Mouse (Mus musculus) right cerebral cortex, postnatal 25 days (tissue): Measurements from ENCODE around the gene Cnot6.
A peak's percentile ranks its signal among the peaks of the same experiment; 100 is the strongest.

Source experiments
- DNase-seq: peaks from one replicate; pipeline ENCODE4 v3.0.0; 2022

Cnot6 gene

DNA sequence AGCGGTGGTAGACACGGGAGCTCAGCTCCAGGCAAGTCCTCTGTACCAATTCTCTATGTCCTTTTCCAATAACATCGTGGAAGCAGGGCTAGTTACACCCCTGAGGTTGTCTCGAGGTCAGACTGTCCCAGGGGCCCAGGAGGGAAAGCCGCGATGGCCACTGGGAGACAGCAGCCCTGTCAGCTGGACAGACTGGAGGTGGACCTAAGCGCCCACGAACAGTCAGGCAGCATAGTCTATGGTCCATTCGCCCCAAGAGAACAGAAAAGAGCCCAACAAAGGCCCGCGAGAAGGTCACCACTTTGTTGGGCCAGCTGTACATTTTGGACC, 59.5 kb downstream of the Cnot6 start:
- no peak for DNase-seq

DNA sequence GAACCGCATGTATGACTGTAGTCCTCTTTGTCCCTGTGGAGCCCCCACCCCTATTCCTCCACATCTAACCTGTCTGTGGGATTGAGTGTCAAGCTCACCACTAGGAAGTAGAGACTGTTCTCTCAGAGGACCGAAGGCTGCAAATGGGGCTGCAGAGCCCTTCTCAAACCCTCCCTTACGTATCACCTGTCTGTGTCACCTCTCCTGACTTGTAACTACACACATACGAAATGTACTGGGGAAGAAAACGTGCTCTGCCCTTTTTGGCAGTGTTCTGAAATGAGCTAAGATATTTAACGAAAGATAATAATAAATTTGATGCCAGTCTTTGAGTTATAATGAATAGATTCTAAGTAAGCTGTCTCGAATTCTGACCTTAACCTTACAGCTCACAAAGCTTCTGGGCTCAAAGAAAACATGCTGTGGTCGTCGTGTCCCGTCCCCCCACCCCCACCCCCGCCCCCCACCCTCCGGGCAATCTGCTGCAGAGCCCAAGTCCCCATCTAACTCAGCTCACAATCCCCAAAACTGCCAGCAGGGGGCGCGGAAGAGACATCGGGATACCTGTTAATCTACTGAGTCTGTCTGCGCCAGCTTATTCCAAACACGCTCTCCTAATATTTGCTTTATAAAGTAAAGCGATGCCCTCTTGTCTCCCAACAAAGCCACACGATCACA, 60.0 kb downstream of the Cnot6 start:
- peak; percentile 79 for DNase-seq

DNA sequence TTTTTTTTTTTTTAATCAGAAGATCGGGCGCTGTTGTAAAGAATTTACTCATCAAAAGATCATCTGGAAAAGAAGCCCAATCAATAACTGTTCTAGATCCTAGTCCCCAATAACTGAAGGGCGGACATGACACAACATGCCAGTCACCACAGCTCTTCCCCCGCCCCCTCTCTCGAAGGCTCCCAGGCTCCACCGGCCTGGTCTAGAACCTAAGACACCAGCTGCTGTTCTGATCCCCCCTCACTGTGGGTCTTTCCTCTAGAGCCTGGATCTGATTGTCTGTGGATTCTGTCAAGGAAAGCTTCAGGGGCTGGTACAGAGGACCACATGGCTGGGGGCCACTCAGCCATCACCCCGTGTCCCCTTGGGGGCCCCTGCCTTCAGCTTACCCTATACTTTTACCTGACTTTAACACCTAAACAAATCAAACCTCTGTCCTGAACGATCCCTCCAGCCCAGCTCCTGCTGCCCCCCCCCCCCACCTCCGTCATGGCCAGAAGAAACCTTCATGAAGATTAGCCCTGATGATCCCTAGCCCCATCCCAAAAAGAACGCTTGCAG, 60.7 kb downstream of the Cnot6 start:
- DNase-seq: no peak

DNA sequence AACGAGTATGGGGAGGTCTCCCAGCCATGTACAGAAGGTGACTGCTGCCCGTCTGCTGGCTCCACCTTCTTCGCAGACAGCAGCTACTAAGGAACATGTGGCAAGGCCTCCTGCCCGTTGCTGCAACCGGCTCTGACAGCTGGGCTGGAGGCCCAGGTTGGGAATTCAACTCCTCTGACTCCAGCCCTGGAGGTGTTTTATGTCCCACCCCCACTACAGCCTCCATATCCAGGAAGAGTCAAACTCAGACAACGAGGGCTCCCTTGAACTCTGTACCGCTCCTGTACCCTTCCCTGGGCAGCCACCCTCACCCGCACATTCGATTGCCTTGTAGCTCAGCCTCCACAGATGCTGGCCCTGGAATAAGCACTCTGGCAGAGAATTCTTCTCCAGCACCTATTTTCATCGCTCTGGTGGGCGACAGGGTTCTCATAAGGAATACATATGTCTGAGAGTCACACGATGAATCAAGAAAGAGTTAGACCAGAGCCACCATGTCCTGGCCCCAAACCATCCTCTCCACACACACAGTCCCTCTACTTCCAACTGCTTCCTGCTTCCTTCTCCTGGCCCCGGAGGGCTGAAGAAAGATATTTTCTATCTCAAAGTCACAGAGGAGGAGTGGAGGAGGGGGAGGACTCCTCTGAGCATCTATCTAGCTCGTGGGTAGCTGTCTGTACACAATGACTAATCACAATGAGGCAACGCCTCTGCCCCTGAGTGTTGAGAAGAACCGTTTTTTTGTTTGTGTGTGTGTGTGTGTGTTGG, 61.3 kb downstream of the Cnot6 start:
- DNase-seq: peak; percentile 53

DNA sequence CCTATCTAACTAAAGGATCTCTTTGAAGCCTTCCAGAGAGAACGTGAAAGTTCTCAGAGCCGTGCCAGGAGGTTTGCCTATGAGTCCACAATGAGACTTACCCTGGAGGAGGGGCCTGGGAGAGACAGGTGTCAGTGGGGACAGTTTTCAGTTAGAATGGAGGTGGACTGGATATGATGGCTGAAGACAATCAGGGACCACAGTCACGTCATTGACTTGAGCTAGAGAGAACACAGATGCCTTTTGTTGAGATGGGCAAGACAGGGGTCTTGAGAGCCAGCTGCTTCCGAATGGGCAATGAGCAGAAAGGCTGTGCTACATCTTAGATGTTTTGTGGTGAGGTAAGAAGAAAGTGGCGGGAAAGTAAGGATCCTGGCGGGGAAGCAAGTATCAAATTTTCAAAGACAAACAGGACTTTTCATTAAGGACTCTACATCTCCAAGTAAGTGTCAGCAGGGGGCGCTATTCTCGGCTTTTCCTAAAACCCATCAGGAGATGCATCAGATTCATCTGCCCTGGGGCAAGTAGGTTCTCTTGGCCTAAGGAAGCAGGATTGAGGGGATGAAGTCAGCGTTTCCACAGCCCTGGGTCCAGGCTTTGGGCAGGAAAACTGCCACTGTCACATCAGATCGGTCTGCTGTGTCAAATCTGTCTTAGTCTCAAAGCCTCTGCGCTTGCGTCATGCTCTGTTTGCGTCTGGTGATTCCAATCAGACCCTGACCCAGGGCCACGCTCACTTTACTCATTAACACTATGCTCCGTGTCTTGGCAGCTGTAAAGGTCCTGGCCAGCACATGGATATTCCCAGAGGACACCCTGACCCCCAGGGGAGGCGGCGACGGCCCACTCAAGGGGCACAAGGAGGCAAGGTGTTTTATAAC, 62.2 kb downstream of the Cnot6 start:
- no peak for DNase-seq

DNA sequence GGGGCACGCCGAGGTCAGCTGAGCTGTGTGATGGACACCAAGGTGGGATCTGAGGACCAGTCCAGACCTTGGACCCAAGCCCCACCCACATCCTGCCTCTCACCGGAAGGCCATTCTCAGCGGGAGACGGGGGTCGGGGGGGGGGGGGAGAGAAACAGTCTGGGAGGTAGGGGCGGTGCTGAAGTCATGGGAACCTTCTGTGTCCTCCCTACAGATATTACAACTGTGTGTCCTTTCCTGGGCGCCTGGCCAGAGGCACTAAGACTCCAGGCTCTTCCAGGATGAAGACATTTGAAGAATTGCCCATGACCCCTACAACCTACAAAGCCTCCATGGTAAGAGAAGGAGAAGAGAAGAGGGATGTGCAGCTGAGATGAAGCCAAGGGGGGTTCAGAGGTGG, 66.8 kb downstream of the Cnot6 start:
- DNase-seq: no peak

DNA sequence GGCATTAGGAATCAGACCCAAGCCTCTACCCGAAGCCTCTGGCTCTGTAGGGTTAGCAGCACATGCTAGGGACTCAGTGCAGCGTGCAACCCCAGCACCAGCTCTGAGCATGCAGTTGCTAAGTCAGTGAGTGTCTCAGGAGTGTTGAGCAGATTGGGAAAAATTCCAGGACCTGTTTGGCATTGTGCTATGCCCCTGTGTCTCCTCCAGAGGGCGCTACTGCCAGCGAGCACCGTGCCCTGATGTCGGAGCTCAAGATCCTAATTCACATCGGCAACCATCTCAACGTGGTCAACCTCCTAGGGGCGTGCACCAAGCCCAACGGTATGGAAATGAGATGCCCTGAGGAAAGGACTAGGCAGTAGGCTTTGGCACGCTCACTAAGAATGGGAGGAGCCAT, 76.1 kb downstream of the Cnot6 start:
- DNase-seq: no peak

DNA sequence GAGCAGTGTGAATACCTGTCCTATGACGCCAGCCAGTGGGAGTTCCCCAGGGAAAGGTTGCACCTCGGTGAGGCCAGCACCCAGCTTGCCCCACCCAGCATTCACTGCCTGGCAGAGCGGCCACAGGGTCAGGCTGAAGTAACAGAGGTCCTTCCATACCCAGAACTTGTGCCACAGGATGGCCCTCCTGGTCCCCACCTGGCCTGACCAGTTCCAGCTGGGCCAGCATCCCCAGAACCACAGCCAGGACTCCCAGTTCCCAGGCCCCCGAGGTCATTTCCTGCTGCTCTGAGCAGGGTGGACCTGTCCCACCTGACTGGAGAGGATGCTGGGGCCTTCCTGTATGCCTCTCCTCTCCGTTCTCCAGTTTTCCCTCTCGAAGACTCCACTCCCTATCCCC, 76.9 kb downstream of the Cnot6 start:
- DNase-seq: no peak

DNA sequence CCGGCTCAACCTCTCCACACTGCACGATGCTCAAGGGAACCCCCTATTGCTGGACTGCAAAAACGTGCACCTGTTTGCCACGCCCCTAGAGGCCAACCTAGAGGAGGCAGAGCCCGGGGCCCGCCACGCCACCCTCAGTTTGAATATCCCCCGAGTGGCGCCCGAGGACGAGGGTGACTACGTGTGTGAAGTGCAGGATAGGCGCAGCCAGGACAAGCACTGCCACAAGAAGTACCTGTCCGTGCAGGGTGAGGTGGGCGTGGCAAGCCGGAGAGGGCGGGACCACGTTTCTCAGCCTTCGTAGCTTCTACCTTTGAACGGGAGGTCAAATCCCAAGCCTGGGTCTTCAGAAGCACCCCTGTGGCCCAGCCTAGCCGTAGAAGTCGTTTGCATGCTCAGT, 78.4 kb downstream of the Cnot6 start:
- no peak for DNase-seq

DNA sequence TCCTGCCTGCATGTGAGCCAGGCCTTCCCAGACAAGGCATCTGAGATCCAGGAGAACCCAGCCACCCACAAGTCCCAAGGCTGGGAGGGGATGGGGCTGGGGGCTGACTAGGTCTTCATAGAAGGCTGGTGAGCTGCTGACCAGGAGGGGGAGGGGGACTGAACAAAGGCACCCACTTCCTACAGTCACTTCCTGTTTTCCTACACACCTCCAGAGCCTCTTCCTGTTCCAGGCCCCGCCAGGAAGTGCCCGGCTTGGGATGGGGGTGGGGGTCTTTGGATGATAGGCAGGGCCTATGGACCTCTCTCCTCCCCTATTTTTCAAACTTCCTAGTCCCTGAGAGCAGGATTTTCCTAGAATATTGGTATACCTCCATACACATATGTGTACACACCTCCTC, 80.3 kb downstream of the Cnot6 start:
- no peak for DNase-seq

DNA sequence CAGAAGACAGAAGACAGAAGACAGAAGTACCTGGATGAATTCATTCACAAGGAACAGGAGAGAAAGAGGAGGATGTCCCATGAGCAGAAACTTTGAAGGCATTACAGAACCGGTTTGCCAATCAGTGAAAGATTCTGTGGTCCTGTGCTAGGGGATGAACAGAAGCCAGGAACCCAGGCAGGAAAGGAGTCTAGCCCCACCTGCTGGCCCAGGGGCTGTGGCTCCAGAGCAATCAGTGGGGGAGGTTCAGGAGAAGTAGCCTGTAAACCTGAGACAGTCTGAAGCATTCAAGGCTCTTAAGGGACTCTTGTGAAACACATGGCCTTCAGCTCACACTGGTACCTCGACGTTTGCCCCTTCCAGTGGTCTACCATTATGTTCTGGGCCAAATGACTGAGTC, 81.4 kb downstream of the Cnot6 start:
- DNase-seq: no peak

DNA sequence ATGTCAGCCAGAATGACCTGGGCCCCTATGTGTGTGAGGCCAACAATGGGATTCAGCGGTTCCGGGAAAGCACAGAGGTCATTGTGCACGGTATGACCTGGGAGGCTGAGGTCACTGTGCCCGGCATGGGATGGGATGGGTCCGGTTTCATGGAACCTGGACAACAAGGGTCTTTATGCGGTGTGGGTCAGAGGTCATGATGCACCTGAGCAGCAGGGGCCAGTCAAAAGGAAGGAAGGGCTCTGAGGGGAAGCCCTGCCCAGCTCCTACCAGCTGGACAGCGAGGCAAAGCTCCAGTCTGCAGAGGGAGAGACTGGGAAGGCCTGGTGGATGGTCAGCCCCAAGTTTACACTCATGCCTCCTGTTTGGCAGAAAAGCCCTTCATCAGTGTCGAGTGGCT, 85.8 kb downstream of the Cnot6 start:
- no peak for DNase-seq

DNA sequence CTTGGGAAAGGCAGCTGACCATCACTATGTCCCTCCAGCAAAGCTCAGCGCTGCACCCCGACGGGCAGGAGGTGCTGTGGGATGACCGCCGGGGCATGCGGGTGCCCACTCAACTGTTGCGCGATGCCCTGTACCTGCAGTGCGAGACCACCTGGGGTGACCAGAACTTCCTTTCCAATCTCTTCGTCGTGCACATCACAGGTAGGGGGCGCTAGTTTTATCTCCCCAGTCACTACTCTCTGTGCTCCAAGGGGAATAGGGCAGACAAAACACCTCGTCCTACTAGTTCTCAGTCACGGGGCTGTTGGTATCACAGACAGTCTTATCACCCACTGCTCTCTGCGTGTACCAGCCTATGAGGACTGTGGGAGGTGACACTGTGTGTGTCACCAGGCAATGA, 86.7 kb downstream of the Cnot6 start:
- DNase-seq: no peak

DNA sequence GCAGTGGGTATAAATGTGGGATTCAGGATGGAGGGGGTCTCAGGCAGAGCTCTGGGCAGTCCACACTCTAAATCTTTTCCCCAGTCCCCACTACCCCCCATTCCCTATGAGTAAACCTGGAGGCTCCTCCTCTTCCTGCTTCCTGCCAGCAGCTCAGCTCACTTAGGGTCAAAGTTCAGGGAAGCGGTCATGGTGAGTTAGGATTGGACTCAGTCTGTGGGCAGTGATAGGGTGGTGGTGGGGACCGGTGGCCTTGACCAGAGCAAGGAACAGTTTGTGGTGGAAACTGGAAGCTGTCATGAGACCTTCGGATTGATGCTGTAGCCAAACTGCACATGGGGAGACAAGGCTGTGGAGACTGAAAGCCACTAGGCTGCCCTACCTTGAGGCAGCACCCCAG, 88.4 kb downstream of the Cnot6 start:
- no peak for DNase-seq

DNA sequence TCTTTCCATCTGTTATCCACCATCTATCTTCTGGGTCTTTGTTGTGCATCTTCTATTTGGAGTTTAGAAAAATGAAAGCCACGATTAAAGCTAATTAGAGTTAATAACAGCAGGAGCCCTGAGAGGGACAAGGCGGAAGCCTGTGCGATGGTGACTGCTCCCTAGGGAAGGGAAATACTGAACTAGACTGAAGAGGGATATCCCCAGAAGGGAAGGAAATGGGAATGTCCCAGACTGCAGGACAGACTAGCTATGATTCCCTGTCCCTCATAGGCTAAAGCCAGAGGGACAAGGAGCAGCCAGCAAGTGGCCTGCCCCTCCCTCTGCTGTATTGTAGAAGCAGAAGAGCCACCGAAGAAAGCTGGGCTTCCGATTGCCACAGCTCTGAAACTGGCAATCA, 90.6 kb downstream of the Cnot6 start:
- no peak for DNase-seq
